Mouse (Mus musculus): ENCODE measurements around the gene Olfr1462.

Olfr1462 gene

GRCm38 (mm10) chr19:13185434-13185833 lies at the start of gene Olfr1462:
Olfr1462 (plus strand) TSS chr19:13185734.
- no peak for DNase-seq (ENCODE audit: low spot score)

- no peak for DNase-seq (ENCODE audit: low spot score)
Observed at GRCm38 (mm10) chr19:13149449-13149848, 36.1 kb upstream of the Olfr1462 start, which contains the start of gene Olfr1459. Olfr1459 (minus strand) TSS chr19:13149549.

- DNase-seq (ENCODE audit: low spot score) = no peak
Observed at GRCm38 (mm10) chr19:13162700-13163099, 22.8 kb upstream of the Olfr1462 start, which contains the start of gene Olfr1461. Olfr1461 (plus strand) TSS chr19:13163000.

GRCm38 (mm10) chr19:13221666-13222065 lies 36.1 kb downstream of the Olfr1462 start:
- no peak for DNase-seq (ENCODE audit: low spot score)

- no peak for DNase-seq (ENCODE audit: low spot score)
Observed at GRCm38 (mm10) chr19:13231028-13231427, 45.5 kb downstream of the Olfr1462 start, which contains the start of gene Olfr1463. Olfr1463 (plus strand) TSS chr19:13231328.

All from embryo, embryonic 10.5 days (tissue).